Mouse (Mus musculus) olfactory bulb, adult 2 months (tissue): ENCODE results near the gene Sirt2.

Experiments
- CTCF ChIP-seq: fragments of 200-500 bp; IDR thresholded peaks from 2 replicates; pipeline ENCODE4 v1.5.1; 2012; ENCODE audit warnings: low read depth, mild to moderate bottlenecking, low read length, moderate library complexity; ENCODE audit not compliant: insufficient read depth
- POLR2A ChIP-seq: fragments of 200-500 bp; IDR thresholded peaks from 2 replicates; pipeline ENCODE4 v1.6.1; 2012; ENCODE audit warnings: mild to moderate bottlenecking, low read depth, low read length, moderate library complexity; ENCODE audit not compliant: insufficient read depth

GRCm38 (mm10) chr7:28761907-28762306 lies 4.6 kb upstream of the Sirt2 start:
- TF ChIP-seq CTCF, result no peak
- TF ChIP-seq POLR2A, result no peak
